Mouse (Mus musculus) forebrain, postnatal 0 days (tissue): ENCODE results near the gene Arx. TPM values are rescaled to one million over a fixed set of nuclear protein-coding genes. Genes with fewer than 3 reads are reported as not detected.

Experiments used
- ATAC-seq: fragments of 200-750 bp; cut with Nextera tagmentation; 2 replicates; pipeline ENCODE4 v1.8.0; 2017; ENCODE audit warnings: mild to moderate bottlenecking, moderate library complexity
- DNase-seq: peaks from one replicate; pipeline ENCODE4 v3.0.0-alpha.2; 2015
- H3K27ac ChIP-seq: fragments of 300-500 bp; sonication (generic); 2 replicates; pipeline ENCODE4 v1.5.1; 2014; ENCODE audit warnings: low read depth, mild to moderate bottlenecking, antibody characterized with exemption, low read length, moderate library complexity, mixed read lengths
- H3K27me3 ChIP-seq: fragments of 300-500 bp; sonication (generic); 2 replicates; pipeline ENCODE4 v1.6.1; 2014; ENCODE audit warnings: mild to moderate bottlenecking, low read length, mixed read lengths; ENCODE audit not compliant: insufficient read depth
- H3K36me3 ChIP-seq: fragments of 300-500 bp; sonication (generic); 2 replicates; pipeline ENCODE4 v1.6.1; 2014; ENCODE audit warnings: mild to moderate bottlenecking, moderate library complexity; ENCODE audit not compliant: insufficient read depth
- H3K4me1 ChIP-seq: fragments of 300-500 bp; sonication (generic); 2 replicates; pipeline ENCODE4 v1.6.1; 2014; ENCODE audit warnings: antibody characterized with exemption; ENCODE audit not compliant: insufficient read depth
- H3K4me2 ChIP-seq: fragments of 300-500 bp; sonication (generic); 2 replicates; pipeline ENCODE4 v1.6.1; 2014; ENCODE audit warnings: low read depth, mild to moderate bottlenecking, moderate library complexity
- H3K4me3 ChIP-seq: fragments of 300-500 bp; sonication (generic); 2 replicates; pipeline ENCODE4 v1.5.1; 2014; ENCODE audit warnings: low read depth, low read length, mixed read lengths
- H3K9ac ChIP-seq: fragments of 300-500 bp; sonication (generic); 2 replicates; pipeline ENCODE4 v1.6.1; 2014; ENCODE audit warnings: mild to moderate bottlenecking
- H3K9me3 ChIP-seq: fragments of 300-500 bp; sonication (generic); 2 replicates; pipeline ENCODE4 v1.6.1; 2016; ENCODE audit warnings: low read length
- CTCF ChIP-seq: sonication (generic); IDR thresholded peaks from 2 replicates; pipeline ENCODE4 v1.5.1; 2016; ENCODE audit warnings: antibody characterized with exemption, control low read depth, low read depth
- WGBS: fragments of 180-500 bp; shearing (Covaris S2); extraction: QIAGEN DNeasy Blood & Tissue Kit; methylation state at CpG from one replicate; pipeline ENCODE4 v1.1.7; 2014; 5-methylcytosine and 5-hydroxymethylcytosine counted together
- polyA plus RNA-seq: library from polyadenylated mRNA; unstranded; fragments of >200 nt; fragmentation: Nextera tagmentation; extraction: Ambion mirVana; gene quantifications from 2 replicates; pipeline ENCODE4 v1.2.1, GENCODE M21; 2015
- total RNA-seq: library from RNA; depleted of rRNA; stranded (reverse); fragments of >200 nt; gene quantifications from 2 replicates; pipeline ENCODE4 v1.2.3, GENCODE M21; 2014

The Arx gene
- total and polyA plus RNA-seq, 2 experiments from 2014 or later: 30.2 to 57.9 TPM

GRCm38 (mm10) chrX:93288339-93288738 lies 2.1 kb downstream of the Arx start:
- Histone ChIP-seq H3K36me3 (no peaks in the 10 kb centered on the region), H3K9ac (peak overlapping the region; percentile 57), H3K27me3 (no peaks in the 10 kb centered on the region), H3K4me1 (no peaks in the 10 kb centered on the region), H3K9me3 (no peaks in the 10 kb centered on the region), H3K4me3 (peak overlapping the region; percentile 41), H3K27ac (peak overlapping the region; percentile 78), H3K4me2 (peak overlapping the region; percentile 56)
- TF ChIP-seq CTCF: no peak
- WGBS: 29% methylated on average over 14 of the region's 37 CpGs
- DNase-seq: no peak
- ATAC-seq: no peak

DNA sequence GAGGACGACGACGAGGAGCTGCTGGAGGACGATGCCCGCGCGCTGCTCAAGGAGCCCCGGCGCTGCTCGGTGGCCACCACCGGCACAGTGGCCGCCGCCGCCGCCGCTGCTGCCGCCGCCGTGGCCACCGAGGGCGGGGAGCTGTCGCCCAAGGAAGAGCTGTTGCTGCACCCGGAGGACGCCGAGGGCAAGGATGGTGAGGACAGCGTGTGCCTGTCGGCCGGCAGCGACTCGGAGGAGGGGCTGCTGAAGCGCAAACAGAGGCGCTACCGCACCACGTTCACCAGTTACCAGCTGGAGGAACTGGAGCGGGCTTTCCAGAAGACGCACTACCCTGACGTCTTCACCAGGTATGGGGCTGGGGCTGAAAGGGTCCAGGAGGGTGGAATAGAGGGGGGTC lies 2.8 kb downstream of the Arx start:
- no peaks in the 10 kb centered on the region for H3K4me1 ChIP-seq
- ATAC-seq (no peak), DNase-seq (peak; percentile 21)
- H3K4me3 ChIP-seq: peak overlapping the region; percentile 41
- TF ChIP-seq CTCF: no peak
- H3K27ac ChIP-seq: peak overlapping the region; percentile 78
- H3K9ac ChIP-seq: peak overlapping the region; percentile 57
- no peaks in the 10 kb centered on the region for H3K27me3 ChIP-seq
- H3K36me3 ChIP-seq: no peaks in the 10 kb centered on the region
- no peaks in the 10 kb centered on the region for H3K9me3 ChIP-seq
- H3K4me2 ChIP-seq: peak overlapping the region; percentile 56
- 24% methylated on average over 32 of the region's 37 CpGs for WGBS

GRCm38 (mm10) chrX:93289851-93290380 lies 3.7 kb downstream of the Arx start:
- Histone ChIP-seq H3K4me2 (peak overlapping the region; percentile 56), H3K4me1 (no peaks in the 10 kb centered on the region), H3K4me3 (peak overlapping the region; percentile 41), H3K27me3 (no peaks in the 10 kb centered on the region), H3K27ac (peak overlapping the region; percentile 78), H3K9ac (peak overlapping the region; percentile 57), H3K9me3 (no peaks in the 10 kb centered on the region), H3K36me3 (no peaks in the 10 kb centered on the region)
- DNase-seq: peak; percentile 24
- no peak for TF ChIP-seq CTCF
- no peak for ATAC-seq
- 23% methylated on average over 12 of the region's 12 CpGs for WGBS

- Histone ChIP-seq H3K9ac (peak overlapping the region; percentile 57), H3K9me3 (no peaks in the 10 kb centered on the region), H3K36me3 (no peaks in the 10 kb centered on the region), H3K4me2 (peak overlapping the region; percentile 56), H3K27ac (0 out of 2 replicates have a peak overlapping the region, but pooled peaks have one; percentile 50), H3K27me3 (no peaks in the 10 kb centered on the region), H3K4me1 (no peaks in the 10 kb centered on the region), H3K4me3 (peak overlapping the region; percentile 23)
- ATAC-seq (no peak), DNase-seq (no peak)
- TF ChIP-seq CTCF: no peak
- WGBS: 43% methylated on average over 6 of the region's 6 CpGs
Measured at GRCm38 (mm10) chrX:93292031-93292430, 5.8 kb downstream of the Arx start.

- Histone ChIP-seq H3K4me1 (no peaks in the 10 kb centered on the region), H3K4me2 (peak overlapping the region; percentile 35), H3K9ac (0 out of 2 replicates have a peak overlapping the region, but pooled peaks have one; percentile 10), H3K36me3 (no peaks in the 10 kb centered on the region), H3K27ac (peak overlapping the region; percentile 62), H3K27me3 (no peaks in the 10 kb centered on the region), H3K4me3 (no peak overlapping the region; the same call in 1 of the 2 replicates), H3K9me3 (no peaks in the 10 kb centered on the region)
- TF ChIP-seq CTCF: no peak
- ATAC-seq (no peak), DNase-seq (peak; percentile 45)
- 33% methylated on average over 25 of the region's 25 CpGs for WGBS
Measured at GRCm38 (mm10) chrX:93294736-93295490, 8.7 kb downstream of the Arx start.

- Histone ChIP-seq H3K4me1 (no peaks in the 10 kb centered on the region), H3K27ac (peak overlapping the region; percentile 62), H3K9ac (0 out of 2 replicates have a peak overlapping the region, but pooled peaks have one; percentile 10), H3K36me3 (no peaks in the 10 kb centered on the region), H3K9me3 (no peaks in the 10 kb centered on the region), H3K4me3 (0 out of 2 replicates have a peak overlapping the region, but pooled peaks have one; percentile 2), H3K4me2 (peak overlapping the region; percentile 28), H3K27me3 (no peaks in the 10 kb centered on the region)
- 42% methylated on average over 5 of the region's 5 CpGs for WGBS
- peak; percentile 43 for DNase-seq
- ATAC-seq: peak; percentile 17; the same call in 1 of the 2 replicates
- TF ChIP-seq CTCF: no peak
Measured at GRCm38 (mm10) chrX:93295819-93296218, 9.6 kb downstream of the Arx start.

GRCm38 (mm10) chrX:93297001-93297441 lies 10.8 kb downstream of the Arx start:
- TF ChIP-seq CTCF: no peak
- 17% methylated on average over 40 of the region's 40 CpGs for WGBS
- H3K36me3 ChIP-seq: no peaks in the 10 kb centered on the region
- peak overlapping the region; percentile 47 for H3K4me2 ChIP-seq
- ATAC-seq (peak; percentile 7), DNase-seq (peak; percentile 35)
- H3K27me3 ChIP-seq: no peaks in the 10 kb centered on the region
- H3K4me1 ChIP-seq: no peaks in the 10 kb centered on the region
- peak overlapping the region; percentile 22; the same call in 1 of the 2 replicates for H3K9ac ChIP-seq
- H3K9me3 ChIP-seq: no peaks in the 10 kb centered on the region
- peak overlapping the region; percentile 72 for H3K27ac ChIP-seq
- H3K4me3 ChIP-seq: peak overlapping the region; percentile 7; the same call in 1 of the 2 replicates
